Mouse (Mus musculus) G1E (cell line): Measurements from ENCODE around the gene Sulf2. TPM values are rescaled to one million over a fixed set of nuclear protein-coding genes. Genes with fewer than 3 reads are reported as not detected.

Source experiments
- ATAC-seq: 2 replicates; pipeline ENCODE4 v1.8.0; 2016; ENCODE audit warnings: mild to moderate bottlenecking; ENCODE audit not compliant: insufficient number of reproducible peaks, poor library complexity, low FRiP score, severe bottlenecking; ENCODE audit errors: extremely low read depth
- DNase-seq: peaks from one replicate; pipeline ENCODE4 v3.0.0; 2012; ENCODE audit warnings: low spot score
- H3K27me3 ChIP-seq: 2 replicates; pipeline ENCODE4 v1.6.1; 2012; ENCODE audit warnings: mild to moderate bottlenecking, low read length, inconsistent platforms; ENCODE audit not compliant: insufficient read depth
- H3K36me3 ChIP-seq: replicated peaks from 2 replicates; pipeline ENCODE3; 2012; ENCODE audit warnings: mild to moderate bottlenecking, inconsistent platforms
- H3K4me1 ChIP-seq: 2 replicates; pipeline ENCODE4 v1.6.1; 2012; ENCODE audit warnings: low read depth, low read length, inconsistent platforms, mixed read lengths; ENCODE audit not compliant: insufficient read depth
- H3K4me3 ChIP-seq: 2 replicates; pipeline ENCODE4 v1.5.1; 2012; ENCODE audit warnings: low read depth, mild to moderate bottlenecking, inconsistent platforms, low read length, moderate library complexity, mixed read lengths
- H3K9me3 ChIP-seq: replicated peaks from 2 replicates; pipeline ENCODE4 v1.6.1; 2012; ENCODE audit warnings: inconsistent platforms
- CTCF ChIP-seq: IDR thresholded peaks from 2 replicates; pipeline ENCODE4 v1.5.1; 2012; ENCODE audit warnings: low read depth, low read length, inconsistent platforms, mixed read lengths
- GATA1 ChIP-seq: IDR thresholded peaks from 2 replicates; pipeline ENCODE4 v1.6.1; 2012; ENCODE audit warnings: borderline replicate concordance, low read length, inconsistent platforms, mixed read lengths
- GATA2 ChIP-seq: IDR thresholded peaks from 2 replicates; pipeline ENCODE4 v1.6.1; 2012; ENCODE audit warnings: low read depth, low read length, inconsistent platforms, borderline replicate concordance
- POLR2AphosphoS5 ChIP-seq: IDR thresholded peaks from 2 replicates; pipeline ENCODE4 v1.6.1; 2012; ENCODE audit warnings: low read depth, low read length, inconsistent platforms; ENCODE audit not compliant: insufficient replicate concordance
- TAL1 ChIP-seq: conservative IDR thresholded peaks from 2 replicates; pipeline ENCODE4 v1.6.1; 2012; ENCODE audit warnings: low read depth, low read length, inconsistent platforms, mixed read lengths
- polyA plus RNA-seq: library from polyadenylated mRNA; stranded (reverse); fragments of >175 nt; gene quantifications from 2 replicates; pipeline ENCODE4 v1.2.3, GENCODE M21; 2012
- total RNA-seq, 2 experiments: library from RNA; stranded (forward) in 1 of 2; stranded (reverse) in 1 of 2; fragments of 200-1000 nt in 1 of 2; fragments of >200 nt in 1 of 2; fragmentation: Nextera tagmentation in 1 of 2; gene quantifications; 2 replicates each; pipeline ENCODE4 v1.2.3; 2014 to 2017

Sulf2 gene
- total and polyA plus RNA-seq, 3 experiments, result 0.16 TPM; not detected in 2

DNA sequence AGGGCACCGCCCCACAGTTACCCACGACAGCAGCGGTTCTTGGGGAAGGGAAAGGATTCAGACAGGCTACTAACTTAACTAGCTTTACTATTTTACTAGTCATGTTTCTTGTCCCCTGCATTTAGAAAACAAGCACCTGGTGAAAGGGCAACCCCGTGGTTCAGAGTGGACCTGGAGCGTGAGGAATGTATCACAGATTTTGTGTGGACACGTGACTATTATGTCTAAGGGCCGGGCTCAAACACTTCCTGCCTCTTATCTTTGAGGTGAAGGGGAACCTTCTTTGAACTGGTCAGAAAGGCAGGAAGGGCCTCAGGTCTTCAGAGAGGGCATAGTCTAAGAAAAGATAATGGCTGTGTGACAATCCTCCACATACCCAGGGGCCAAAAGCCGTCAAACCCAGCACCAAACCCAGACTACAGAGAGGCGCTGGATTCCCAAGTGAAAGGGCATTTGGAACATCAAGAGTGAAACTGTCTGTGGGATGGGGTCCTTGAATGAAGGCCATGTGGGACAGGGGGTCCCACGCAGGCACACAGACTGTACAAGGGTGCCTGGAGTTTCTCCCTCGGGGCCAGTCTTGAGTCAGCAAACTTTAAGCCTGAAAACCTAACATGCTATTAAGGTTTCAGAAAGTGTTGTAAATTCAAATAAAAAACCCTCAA is 2.6 kb downstream of the Sulf2 start:
- Histone ChIP-seq H3K9me3 (peaks cover 87% of the 10 kb centered on the region), H3K27me3 (no peaks in the 10 kb centered on the region), H3K4me1 (no peaks in the 10 kb centered on the region), H3K36me3 (no peaks in the 10 kb centered on the region), H3K4me3 (no peak overlapping the region)
- ATAC-seq, result no peak
- TF ChIP-seq TAL1, result no peak
- no peak for TF ChIP-seq CTCF
- TF ChIP-seq GATA1, result no peak
- no peak for TF ChIP-seq GATA2
- TF ChIP-seq POLR2AphosphoS5, result no peak
- no peak for DNase-seq

DNA sequence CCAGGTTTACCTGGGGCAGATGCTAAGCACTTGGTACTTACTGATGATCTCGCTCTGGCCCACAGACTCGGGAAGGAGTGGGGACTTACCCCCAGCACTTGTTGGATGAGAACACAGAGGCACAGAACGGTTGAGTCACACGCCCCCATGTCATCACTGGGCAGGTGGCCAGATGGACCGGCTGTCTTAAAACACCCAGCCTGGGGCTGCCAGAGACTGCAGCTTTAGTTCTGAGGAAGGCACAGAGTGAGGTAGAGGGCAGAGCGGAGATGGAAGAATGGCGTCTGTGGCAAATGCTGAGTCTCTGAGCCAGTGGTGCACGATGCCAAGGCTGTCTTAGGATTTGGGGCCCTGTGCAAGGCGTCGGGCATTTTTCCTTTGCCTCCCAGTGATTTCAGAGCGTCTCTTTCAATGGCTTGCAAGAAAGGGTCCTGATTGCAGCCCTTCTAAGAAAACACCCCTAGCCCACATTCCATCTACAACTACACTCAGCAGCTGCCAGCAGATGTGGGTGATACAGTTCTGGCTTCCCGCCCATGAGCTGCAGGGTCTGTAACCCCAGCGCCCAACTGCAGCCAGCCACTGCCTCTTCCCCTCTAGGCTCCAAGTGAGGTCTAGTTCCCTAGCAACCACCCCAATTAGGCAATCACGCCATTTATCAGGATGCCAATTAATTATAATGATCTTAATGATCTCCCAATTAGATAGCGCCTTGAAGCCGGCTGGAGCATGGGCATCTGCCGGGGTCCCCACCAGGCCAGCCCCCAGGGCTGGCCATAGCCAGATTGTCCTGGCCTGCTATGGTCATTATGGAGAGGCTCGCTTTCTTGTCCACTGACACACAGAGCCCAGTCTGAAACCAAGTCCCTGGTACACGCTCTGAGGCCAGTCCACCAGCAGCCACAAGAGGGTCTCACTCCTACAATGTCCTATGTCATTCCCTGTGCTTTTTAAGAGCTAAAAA is 3.7 kb downstream of the Sulf2 start:
- DNase-seq, result no peak

DNA sequence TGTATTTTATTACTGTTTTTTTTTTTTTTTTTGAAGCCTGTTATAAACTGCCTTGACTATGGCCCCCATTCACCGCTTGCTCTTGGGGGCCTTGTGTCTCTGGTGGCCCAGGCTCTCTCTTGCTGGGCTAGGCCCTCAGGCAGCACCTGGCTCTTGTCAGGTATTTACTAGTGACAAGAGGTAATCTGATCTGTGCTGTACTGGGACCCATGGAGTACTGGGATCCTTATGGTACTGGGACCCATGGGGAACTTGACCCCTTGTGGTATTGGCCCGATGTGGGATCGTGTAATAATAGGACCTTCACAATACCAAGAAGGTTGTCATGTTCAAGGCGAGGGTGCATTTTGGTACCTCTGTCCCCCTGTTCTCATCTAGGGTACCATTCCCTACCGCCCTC is 4.9 kb downstream of the Sulf2 start:
- ATAC-seq (no peak), DNase-seq (no peak)
- no peak for TF ChIP-seq GATA1
- no peak for TF ChIP-seq CTCF
- TF ChIP-seq POLR2AphosphoS5, result no peak
- no peak for TF ChIP-seq GATA2
- no peak for TF ChIP-seq TAL1
- no peak overlapping the region for H3K4me3 ChIP-seq
- H3K27me3 ChIP-seq, result no peaks in the 10 kb centered on the region
- H3K36me3 ChIP-seq, result no peaks in the 10 kb centered on the region
- no peaks in the 10 kb centered on the region for H3K4me1 ChIP-seq
- H3K9me3 ChIP-seq, result peaks cover 93% of the 10 kb centered on the region

More for the DNA sequence above, 3.7 kb downstream of the Sulf2 start:
- Histone ChIP-seq H3K4me1 (no peaks in the 10 kb centered on the region), H3K36me3 (no peaks in the 10 kb centered on the region), H3K27me3 (no peaks in the 10 kb centered on the region), H3K4me3 (no peak overlapping the region), H3K9me3 (peaks cover 92% of the 10 kb centered on the region)
- TF ChIP-seq CTCF (no peak), GATA2 (no peak), GATA1 (no peak), POLR2AphosphoS5 (no peak), TAL1 (no peak)
- no peak for ATAC-seq

DNA sequence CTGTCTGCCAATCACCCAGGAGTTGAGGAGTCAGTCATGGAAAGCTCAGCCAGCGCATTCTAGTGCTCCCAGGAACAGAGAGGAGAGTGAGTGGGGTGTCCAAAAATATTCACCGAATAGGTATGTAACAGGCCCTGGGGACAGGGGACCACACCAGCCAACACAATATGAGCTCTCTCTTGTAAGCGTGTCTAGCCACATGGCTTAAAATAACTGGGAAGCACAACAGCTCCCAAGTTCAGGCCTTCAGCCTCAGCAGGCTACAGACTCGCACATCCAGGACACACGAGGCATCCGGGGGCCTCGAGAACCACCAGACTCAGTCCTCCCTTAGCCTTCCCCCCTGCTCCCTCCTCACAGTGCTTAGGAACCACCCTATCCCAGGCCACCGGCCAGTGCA is 6.0 kb downstream of the Sulf2 start:
- no peaks in the 10 kb centered on the region for H3K27me3 ChIP-seq
- H3K9me3 ChIP-seq, result peaks cover 92% of the 10 kb centered on the region
- DNase-seq, result no peak
- no peaks in the 10 kb centered on the region for H3K36me3 ChIP-seq
- H3K4me1 ChIP-seq, result no peaks in the 10 kb centered on the region
- TF ChIP-seq POLR2AphosphoS5 (no peak), GATA1 (no peak), GATA2 (no peak), TAL1 (no peak), CTCF (no peak)
- H3K4me3 ChIP-seq, result no peak overlapping the region
- no peak for ATAC-seq

DNA sequence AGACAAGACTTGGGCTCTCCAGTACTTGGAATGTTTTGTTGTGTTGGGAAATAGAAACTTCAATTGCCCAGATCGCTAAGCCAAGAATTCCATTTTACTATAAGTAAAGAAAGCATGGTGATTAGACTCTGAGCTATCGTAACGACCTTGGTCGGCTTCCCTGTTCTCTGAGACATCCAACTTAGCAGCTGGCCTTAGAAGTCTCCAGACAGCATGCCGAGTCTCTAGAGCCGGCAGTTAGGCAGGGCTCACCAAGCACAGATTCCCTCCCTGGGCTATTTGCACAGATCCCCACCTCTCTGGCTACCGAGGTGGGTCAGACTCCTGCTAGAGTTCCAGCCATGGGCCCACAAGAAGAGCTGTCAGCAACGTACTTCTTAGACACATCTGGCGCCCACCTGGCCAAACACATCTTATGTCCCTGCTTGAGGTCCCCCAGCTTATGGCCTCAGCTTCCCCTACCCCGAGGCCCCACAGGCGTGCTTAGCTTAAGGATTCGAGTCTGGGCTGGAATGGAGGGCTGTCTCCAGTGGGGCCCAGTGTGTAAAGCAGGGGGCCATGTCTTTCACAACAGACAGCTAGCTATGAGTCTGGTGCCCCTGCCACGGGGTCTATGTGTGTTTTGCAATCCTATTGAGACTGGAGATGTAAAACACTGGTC is 6.7 kb downstream of the Sulf2 start:
- DNase-seq, result no peak
- Histone ChIP-seq H3K27me3 (no peaks in the 10 kb centered on the region), H3K36me3 (no peaks in the 10 kb centered on the region), H3K4me1 (no peaks in the 10 kb centered on the region), H3K9me3 (peaks cover 92% of the 10 kb centered on the region), H3K4me3 (no peak overlapping the region)
- no peak for ATAC-seq
- no peak for TF ChIP-seq GATA2
- TF ChIP-seq TAL1, result no peak
- no peak for TF ChIP-seq GATA1
- no peak for TF ChIP-seq POLR2AphosphoS5
- TF ChIP-seq CTCF, result no peak

DNA sequence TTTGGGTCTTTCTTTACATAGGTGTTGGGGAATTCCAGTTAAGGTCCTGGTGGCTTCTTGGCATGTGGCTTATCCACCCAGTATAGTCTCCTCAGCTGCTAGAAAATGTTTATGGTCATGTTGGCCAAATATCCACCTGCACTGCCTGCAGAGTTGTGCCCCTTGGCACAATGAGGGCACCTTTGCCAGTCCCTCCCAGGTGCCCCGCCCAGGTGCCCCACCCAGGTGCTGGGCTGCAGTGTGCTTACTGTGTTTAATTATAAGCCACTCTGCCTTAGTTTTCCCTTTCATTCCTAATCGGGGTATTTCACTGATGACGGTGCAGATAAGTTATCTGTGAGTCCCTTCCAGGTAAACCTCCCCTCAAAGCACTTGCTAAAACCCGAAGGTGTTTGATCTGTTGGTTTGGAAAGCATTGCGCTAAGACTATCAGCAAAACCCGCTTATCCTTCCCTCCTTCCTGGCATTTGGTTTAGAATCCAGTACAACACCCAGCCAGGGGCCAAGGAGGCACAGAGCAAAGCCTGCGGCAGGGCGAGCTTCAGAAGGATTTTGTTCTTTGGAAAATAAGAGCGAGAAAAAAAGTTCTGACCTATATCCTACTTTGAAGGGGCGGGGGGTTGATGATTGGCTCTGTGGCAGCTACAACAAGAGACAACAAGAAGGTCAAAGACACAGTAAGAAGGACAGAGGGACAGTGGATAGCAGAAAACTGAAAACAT is 7.4 kb downstream of the Sulf2 start:
- no peak for ATAC-seq

More for the DNA sequence above, 7.4 kb downstream of the Sulf2 start:
- Histone ChIP-seq H3K9me3 (peaks cover 92% of the 10 kb centered on the region), H3K36me3 (no peaks in the 10 kb centered on the region), H3K4me3 (no peak overlapping the region), H3K27me3 (no peaks in the 10 kb centered on the region), H3K4me1 (no peaks in the 10 kb centered on the region)
- DNase-seq, result no peak
- TF ChIP-seq GATA1 (no peak), TAL1 (no peak), POLR2AphosphoS5 (no peak), GATA2 (no peak), CTCF (no peak)
